Mouse (Mus musculus): Measurements from ENCODE around the gene Zmym2. TPM values are rescaled to one million over a fixed set of nuclear protein-coding genes. Genes with fewer than 3 reads are reported as not detected.
A peak's percentile ranks its signal among the peaks of the same experiment; 100 is the strongest.
"Not testable (repeated sequence)": the region's sequence is repeated elsewhere in the genome, so short reads cannot be mapped to it uniquely, and the experiment has no call there.

Zmym2 gene
- polyA plus RNA-seq, 1 experiment = 16.6 TPM

DNA sequence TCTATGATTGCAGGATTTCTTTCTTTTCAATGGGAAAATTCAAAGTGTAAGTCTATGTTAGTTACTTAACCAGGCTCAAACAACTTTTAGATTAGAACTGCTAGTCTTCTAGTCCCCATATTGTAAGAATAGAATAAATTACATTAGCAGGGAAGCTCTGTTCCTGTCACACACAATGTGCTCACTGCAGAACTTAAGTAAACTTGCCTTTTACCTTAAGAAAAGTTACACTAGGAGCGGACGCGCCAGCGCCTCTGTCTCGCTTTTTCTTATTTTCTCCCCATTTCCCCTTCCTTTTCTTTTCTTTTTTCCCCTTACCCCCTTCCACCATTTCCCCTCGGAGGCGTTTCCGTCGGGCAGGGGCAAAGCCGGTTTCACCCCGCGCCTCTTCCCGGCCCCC, 21.8 kb upstream of the Zmym2 start:
- Histone ChIP-seq H3K27me3 (ENCODE audit: control insufficient read depth, insufficient read depth, low read length) (peaks cover 3% of the 10 kb centered on the region; the same call in 1 of the 2 replicates), H3K27ac (ENCODE audit: control insufficient read depth, insufficient read depth, low read length) (no peak overlapping the region), H3K4me3 (ENCODE audit: control insufficient read depth, insufficient read depth, low read length) (no peak overlapping the region), H3K4me1 (replicated peaks; ENCODE audit: control insufficient read depth, insufficient read depth, low read length) (no peaks in the 10 kb centered on the region), H3K36me3 (ENCODE audit: control insufficient read depth, insufficient read depth, low read length) (no peaks in the 10 kb centered on the region)
- TF ChIP-seq CTCF (IDR thresholded peaks at IDR 0.05; ENCODE audit: borderline replicate concordance, control insufficient read depth, extremely low read depth, insufficient read depth, low read length, poor library complexity) = no peak
- TF ChIP-seq POLR2A (IDR thresholded peaks at IDR 0.05; ENCODE audit: control insufficient read depth, extremely low read depth, insufficient read depth, low read length, poor library complexity) = no peak
- no peak for DNase-seq
- 9% methylated on average over 13 of the region's 13 CpGs for WGBS

DNA sequence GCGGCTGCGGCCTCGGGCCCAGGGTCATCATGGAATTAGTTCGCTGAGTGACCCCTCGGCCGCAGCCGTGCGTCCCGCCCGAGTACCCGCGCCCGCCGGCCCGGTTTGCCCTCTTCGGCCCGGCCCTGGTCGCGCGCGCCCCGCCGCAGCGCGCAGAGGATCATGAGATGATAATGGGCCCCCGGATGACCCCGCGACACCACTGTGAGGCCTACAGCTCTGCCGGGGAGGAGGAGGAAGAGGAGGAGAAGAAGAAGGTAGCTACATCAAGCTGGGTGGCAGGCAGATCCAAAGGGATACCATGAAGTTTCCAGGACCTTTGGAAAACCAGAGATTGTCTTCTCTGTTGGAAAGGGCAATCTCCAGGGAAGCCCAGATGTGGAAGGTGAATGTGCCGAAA, 21.3 kb upstream of the Zmym2 start:
- not testable (repeated sequence) for H3K4me1 ChIP-seq (replicated peaks; ENCODE audit: control insufficient read depth, insufficient read depth, low read length); H3K27ac ChIP-seq (ENCODE audit: control insufficient read depth, insufficient read depth, low read length); DNase-seq; H3K4me3 ChIP-seq (ENCODE audit: control insufficient read depth, insufficient read depth, low read length); H3K27me3 ChIP-seq (ENCODE audit: control insufficient read depth, insufficient read depth, low read length); H3K36me3 ChIP-seq (ENCODE audit: control insufficient read depth, insufficient read depth, low read length)
- 12% methylated on average over 30 of the region's 30 CpGs for WGBS

DNA sequence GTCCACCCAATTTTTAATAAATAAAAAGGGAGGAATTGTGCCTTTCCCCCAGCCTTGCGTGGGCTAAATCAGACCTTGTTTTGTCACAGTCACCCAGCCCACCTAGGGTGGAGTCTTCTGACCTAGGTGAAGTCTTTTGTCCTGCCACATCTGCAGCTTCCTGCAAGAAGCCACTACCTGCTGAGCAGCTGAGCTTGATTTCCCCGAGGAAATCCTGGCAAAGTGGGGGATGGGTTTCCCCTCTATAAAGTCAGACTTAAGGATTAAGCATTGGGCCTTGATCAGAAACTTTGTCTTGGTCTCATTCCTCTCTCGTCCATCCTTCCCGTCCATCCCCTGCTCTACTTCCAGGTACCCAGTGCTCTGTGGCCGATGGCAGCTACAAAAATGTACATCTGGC, 12.9 kb upstream of the Zmym2 start:
- Histone ChIP-seq H3K4me1 (replicated peaks; ENCODE audit: control insufficient read depth, insufficient read depth, low read length) (no peaks in the 10 kb centered on the region), H3K27me3 (ENCODE audit: control insufficient read depth, insufficient read depth, low read length) (no peaks in the 10 kb centered on the region)

DNA sequence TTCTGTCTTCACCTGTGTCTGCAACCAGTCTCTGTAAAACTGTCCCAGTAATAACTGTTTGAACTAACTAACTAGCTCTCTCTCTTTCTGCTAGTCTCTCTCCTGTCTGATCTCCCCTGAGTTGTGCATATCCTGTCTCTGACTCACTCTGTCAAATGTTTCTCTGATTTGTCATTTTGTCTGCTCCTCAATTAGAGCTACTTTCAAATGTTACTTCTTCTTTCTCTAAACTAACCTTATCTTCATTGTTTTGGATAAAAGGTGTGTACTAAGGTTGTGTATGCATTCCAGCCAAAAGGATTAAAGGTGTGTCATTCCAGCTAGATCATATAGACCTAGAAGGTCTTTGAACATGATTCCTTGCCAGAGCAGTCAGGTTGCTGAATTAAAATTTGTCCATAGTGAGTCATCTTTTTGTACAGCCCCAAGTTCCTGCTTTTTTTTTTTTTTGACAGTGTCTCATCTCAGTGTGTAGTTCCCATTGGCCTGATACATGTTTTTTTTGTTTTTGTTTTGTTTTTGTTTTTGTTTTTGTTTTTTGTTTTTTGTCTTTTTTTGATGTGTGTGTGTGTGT, 10.8 kb upstream of the Zmym2 start:
- Histone ChIP-seq H3K4me3 (ENCODE audit: control insufficient read depth, insufficient read depth, low read length) (no peak overlapping the region), H3K27me3 (ENCODE audit: control insufficient read depth, insufficient read depth, low read length) (no peaks in the 10 kb centered on the region), H3K27ac (ENCODE audit: control insufficient read depth, insufficient read depth, low read length) (no peak overlapping the region), H3K4me1 (replicated peaks; ENCODE audit: control insufficient read depth, insufficient read depth, low read length) (no peaks in the 10 kb centered on the region), H3K36me3 (ENCODE audit: control insufficient read depth, insufficient read depth, low read length) (no peaks in the 10 kb centered on the region)
- TF ChIP-seq CTCF (IDR thresholded peaks at IDR 0.05; ENCODE audit: borderline replicate concordance, control insufficient read depth, extremely low read depth, insufficient read depth, low read length, poor library complexity) = no peak
- TF ChIP-seq POLR2A (IDR thresholded peaks at IDR 0.05; ENCODE audit: control insufficient read depth, extremely low read depth, insufficient read depth, low read length, poor library complexity) = no peak
- DNase-seq = no peak

More for the DNA sequence above, 12.9 kb upstream of the Zmym2 start:
- Histone ChIP-seq H3K4me3 (ENCODE audit: control insufficient read depth, insufficient read depth, low read length) (no peak overlapping the region), H3K27ac (ENCODE audit: control insufficient read depth, insufficient read depth, low read length) (no peak overlapping the region), H3K36me3 (ENCODE audit: control insufficient read depth, insufficient read depth, low read length) (no peaks in the 10 kb centered on the region)
- 89% methylated on average over 5 of the region's 5 CpGs for WGBS
- DNase-seq = no peak
- no peak for TF ChIP-seq POLR2A (IDR thresholded peaks at IDR 0.05; ENCODE audit: control insufficient read depth, extremely low read depth, insufficient read depth, low read length, poor library complexity)
- TF ChIP-seq CTCF (IDR thresholded peaks at IDR 0.05; ENCODE audit: borderline replicate concordance, control insufficient read depth, extremely low read depth, insufficient read depth, low read length, poor library complexity) = no peak

DNA sequence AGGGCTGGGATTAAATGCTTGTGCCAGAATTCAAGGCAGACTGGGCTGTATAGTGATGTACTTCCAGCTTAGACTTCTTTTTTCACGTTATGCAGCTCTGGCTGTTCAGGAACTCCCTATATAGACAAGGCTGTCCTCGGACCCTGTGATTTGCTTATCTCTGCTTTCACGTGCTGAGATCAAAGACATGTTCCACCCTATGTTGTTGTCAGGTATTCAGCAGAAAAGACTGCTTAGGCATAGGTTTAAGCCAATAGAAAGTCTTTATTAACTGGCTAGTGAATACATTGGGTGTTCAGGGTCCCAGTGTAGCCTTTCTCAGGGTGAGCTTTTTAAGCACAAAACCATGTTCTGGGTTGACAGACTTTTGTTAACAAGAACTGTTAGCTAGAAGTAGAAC, 5.2 kb upstream of the Zmym2 start:
- no peak overlapping the region for H3K4me3 ChIP-seq (ENCODE audit: control insufficient read depth, insufficient read depth, low read length)
- DNase-seq = no peak
- H3K36me3 ChIP-seq (ENCODE audit: control insufficient read depth, insufficient read depth, low read length) = no peaks in the 10 kb centered on the region
- no peaks in the 10 kb centered on the region for H3K4me1 ChIP-seq (replicated peaks; ENCODE audit: control insufficient read depth, insufficient read depth, low read length)
- no peaks in the 10 kb centered on the region for H3K27me3 ChIP-seq (ENCODE audit: control insufficient read depth, insufficient read depth, low read length)
- WGBS = 75% methylated on average over 3 of the region's 3 CpGs
- H3K27ac ChIP-seq (ENCODE audit: control insufficient read depth, insufficient read depth, low read length) = no peak overlapping the region
- TF ChIP-seq POLR2A (IDR thresholded peaks at IDR 0.05; ENCODE audit: control insufficient read depth, extremely low read depth, insufficient read depth, low read length, poor library complexity) (no peak), CTCF (IDR thresholded peaks at IDR 0.05; ENCODE audit: borderline replicate concordance, control insufficient read depth, extremely low read depth, insufficient read depth, low read length, poor library complexity) (no peak)

DNA sequence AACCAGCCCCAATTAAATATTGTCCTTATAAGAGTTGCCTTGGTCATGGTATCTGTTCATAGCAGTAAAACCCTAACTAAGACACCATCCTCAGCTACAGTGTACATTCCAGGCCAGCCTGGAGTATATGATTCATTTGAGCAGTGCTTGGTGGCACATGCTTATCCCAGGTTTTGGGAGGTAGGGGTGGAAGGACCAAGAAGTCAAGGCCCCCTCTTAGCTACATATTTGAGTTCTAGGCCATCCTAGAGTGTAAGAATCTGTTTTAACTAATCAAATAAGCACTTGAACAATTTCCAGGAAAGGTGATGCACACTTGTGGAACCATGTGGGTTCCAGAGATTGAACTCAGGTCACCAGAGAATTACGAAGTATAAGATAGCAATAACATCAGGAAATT, 3.0 kb upstream of the Zmym2 start:
- no peak for TF ChIP-seq CTCF (IDR thresholded peaks at IDR 0.05; ENCODE audit: borderline replicate concordance, control insufficient read depth, extremely low read depth, insufficient read depth, low read length, poor library complexity)
- no peak for TF ChIP-seq POLR2A (IDR thresholded peaks at IDR 0.05; ENCODE audit: control insufficient read depth, extremely low read depth, insufficient read depth, low read length, poor library complexity)
- WGBS = 100% methylated on average over 1 of the region's 1 CpGs
- no peaks in the 10 kb centered on the region for H3K27me3 ChIP-seq (ENCODE audit: control insufficient read depth, insufficient read depth, low read length)

DNA sequence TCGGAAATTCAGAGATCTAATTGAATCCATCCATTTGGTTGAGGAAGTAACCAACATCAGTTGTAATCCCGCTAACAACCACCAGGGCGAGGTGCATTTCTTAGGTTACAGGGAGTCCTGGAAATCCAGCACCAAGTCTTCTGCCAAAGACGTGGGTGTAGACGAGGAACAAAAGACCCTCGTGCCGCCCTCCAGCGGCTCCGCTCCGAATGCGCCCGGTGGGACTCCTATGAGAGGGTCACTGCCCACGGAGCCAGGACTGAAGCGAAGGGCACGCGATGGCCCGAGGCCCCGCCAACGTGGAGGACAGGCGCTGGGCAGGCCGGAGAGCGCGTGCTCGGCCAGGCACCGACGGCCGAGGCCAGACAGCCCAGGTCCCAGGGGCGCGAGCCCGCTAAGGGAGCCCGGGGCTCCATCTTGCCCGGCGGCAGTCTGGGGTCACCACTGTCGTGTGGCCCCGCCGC, 1.1 kb upstream of the Zmym2 start:
- Histone ChIP-seq H3K4me1 (replicated peaks; ENCODE audit: control insufficient read depth, insufficient read depth, low read length) (no peaks in the 10 kb centered on the region), H3K4me3 (ENCODE audit: control insufficient read depth, insufficient read depth, low read length) (peak overlapping the region; percentile 87), H3K27me3 (ENCODE audit: control insufficient read depth, insufficient read depth, low read length) (no peaks in the 10 kb centered on the region), H3K27ac (ENCODE audit: control insufficient read depth, insufficient read depth, low read length) (peak overlapping the region; percentile 20; the same call in 1 of the 2 replicates), H3K36me3 (ENCODE audit: control insufficient read depth, insufficient read depth, low read length) (0 out of 2 replicates have a peak, but pooled peaks cover 4% of the 10 kb centered on the region)
- peak; percentile 89 for DNase-seq
- TF ChIP-seq CTCF (IDR thresholded peaks at IDR 0.05; ENCODE audit: borderline replicate concordance, control insufficient read depth, extremely low read depth, insufficient read depth, low read length, poor library complexity) = peak; percentile 35; the same call in 1 of the 2 replicates
- no peak; the same call in 1 of the 2 replicates for TF ChIP-seq POLR2A (IDR thresholded peaks at IDR 0.05; ENCODE audit: control insufficient read depth, extremely low read depth, insufficient read depth, low read length, poor library complexity)
- WGBS = 2% methylated on average over 36 of the region's 36 CpGs

More for the DNA sequence above, 3.0 kb upstream of the Zmym2 start:
- Histone ChIP-seq H3K27ac (ENCODE audit: control insufficient read depth, insufficient read depth, low read length) (no peak overlapping the region), H3K4me1 (replicated peaks; ENCODE audit: control insufficient read depth, insufficient read depth, low read length) (no peaks in the 10 kb centered on the region), H3K4me3 (ENCODE audit: control insufficient read depth, insufficient read depth, low read length) (no peak overlapping the region), H3K36me3 (ENCODE audit: control insufficient read depth, insufficient read depth, low read length) (no peaks in the 10 kb centered on the region)
- no peak for DNase-seq

DNA sequence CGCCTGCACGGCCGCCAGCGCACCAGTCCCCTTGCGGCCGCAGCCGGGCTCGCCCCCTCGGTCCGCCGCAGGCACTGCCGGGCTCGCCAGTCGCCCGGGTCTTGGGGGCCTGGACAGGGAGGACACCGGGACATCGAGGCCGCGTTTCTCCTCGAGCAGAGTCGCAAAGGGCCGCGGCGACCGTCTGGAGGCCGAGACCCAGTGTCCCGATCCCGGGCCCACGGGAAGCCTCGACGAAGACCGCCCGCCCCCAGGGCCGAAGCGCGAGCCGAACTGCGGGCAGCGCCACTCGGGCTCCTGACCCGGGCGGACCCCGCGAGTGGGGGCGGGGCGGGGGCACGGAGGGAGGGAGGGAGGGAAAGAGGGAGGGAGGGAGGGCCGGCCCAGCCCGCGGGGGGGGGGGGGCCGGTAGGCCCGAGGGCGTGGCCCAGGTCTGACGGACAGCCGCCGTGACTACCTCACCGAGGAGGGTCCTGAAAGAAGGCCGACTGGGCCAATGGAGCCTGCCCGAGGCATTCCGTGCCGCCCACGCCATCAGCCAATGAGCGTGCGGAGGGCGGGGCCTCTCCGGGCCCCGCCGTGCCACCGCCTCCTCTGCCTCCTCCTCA, 363 bp upstream of the Zmym2 start:
- H3K36me3 ChIP-seq (ENCODE audit: control insufficient read depth, insufficient read depth, low read length); H3K4me1 ChIP-seq (replicated peaks; ENCODE audit: control insufficient read depth, insufficient read depth, low read length); H3K27me3 ChIP-seq (ENCODE audit: control insufficient read depth, insufficient read depth, low read length): not testable (repeated sequence)
- H3K27ac ChIP-seq (ENCODE audit: control insufficient read depth, insufficient read depth, low read length) = peak overlapping the region; percentile 27
- peak; percentile 73 for DNase-seq
- H3K4me3 ChIP-seq (ENCODE audit: control insufficient read depth, insufficient read depth, low read length) = peak overlapping the region; percentile 87
- WGBS = 2% methylated on average over 47 of the region's 69 CpGs

Data from thymus, adult 2 months (tissue).